Mouse (Mus musculus) left cerebral cortex, postnatal 4 days (tissue): ENCODE measurements around the gene Fbxw4. TPM values are rescaled to one million over a fixed set of nuclear protein-coding genes. Genes with fewer than 3 reads are reported as not detected.

ENCODE experiments used
- DNase-seq: peaks from one replicate; pipeline ENCODE4 v3.0.0-alpha.2; 2022
- intact Hi-C: fragments of 180-260 bp; cut with DNase I; formaldehyde crosslinking; loops from one replicate; pipeline ENCODE4 v1.15.1; 2025
- total RNA-seq, 2 experiments: library from RNA; stranded (reverse); gene quantifications; 2 replicates each; pipeline ENCODE4 v1.2.3; 2021

Gene Fbxw4
- 10 to 100 TPM; 31.0 to 37.3 TPM for total RNA-seq

- intact Hi-C loops: no loop called here
- DNase-seq: peak; percentile 71
These were observed at the start of gene Fbxw4 for GRCm38 (mm10) chr19:45659738-45660502. Gene Fbxw4 (minus strand): TSS chr19:45660312.

- intact Hi-C loops: no loop called here
- no peak for DNase-seq
These were observed 48.6 kb upstream of the Fbxw4 start for GRCm38 (mm10) chr19:45708704-45709103.

GRCm38 (mm10) chr19:45696281-45696600 lies 36.1 kb upstream of the Fbxw4 start:
- intact Hi-C loops: no loop called here
- DNase-seq: no peak

DNA sequence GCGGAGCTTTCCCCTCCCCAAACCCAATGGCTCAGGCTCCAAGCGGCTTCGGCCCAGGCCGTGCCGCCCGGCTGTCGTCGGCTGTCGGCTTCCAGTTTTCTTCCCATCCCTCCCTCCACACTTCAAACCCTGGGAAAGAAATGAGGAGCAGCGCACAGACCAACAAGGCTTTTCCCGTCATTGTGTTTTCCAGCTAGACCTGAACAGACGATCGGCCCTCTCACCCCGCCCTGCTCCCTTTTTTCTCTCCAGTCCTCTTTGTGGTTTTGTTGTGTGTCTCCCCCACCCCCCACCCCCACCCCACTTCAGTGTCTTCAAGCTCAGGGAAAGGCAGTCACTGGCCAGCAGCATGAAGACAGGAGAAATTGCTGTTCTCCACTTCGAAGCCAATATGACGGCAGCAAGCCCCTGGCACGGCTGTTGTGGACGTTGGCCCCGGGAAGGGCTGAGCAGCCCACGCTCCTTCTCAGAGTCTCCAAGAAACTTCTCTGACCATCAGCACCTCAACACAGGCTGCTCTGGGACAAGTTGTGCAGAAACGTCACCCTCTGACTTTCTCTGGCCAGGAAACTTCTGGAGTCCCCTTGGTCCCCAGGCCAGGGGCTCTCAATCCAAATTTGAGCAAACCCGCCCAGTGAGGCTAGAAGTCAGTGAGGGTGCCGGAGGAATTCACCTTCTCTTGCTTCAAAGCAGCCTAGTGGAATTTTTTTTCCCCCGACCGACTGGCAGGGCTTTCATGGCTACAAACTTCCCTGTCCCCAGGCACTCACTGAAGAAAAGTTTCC lies 35.6 kb upstream of the Fbxw4 start:
- intact Hi-C loops: no loop called here
- no peak for DNase-seq

DNA sequence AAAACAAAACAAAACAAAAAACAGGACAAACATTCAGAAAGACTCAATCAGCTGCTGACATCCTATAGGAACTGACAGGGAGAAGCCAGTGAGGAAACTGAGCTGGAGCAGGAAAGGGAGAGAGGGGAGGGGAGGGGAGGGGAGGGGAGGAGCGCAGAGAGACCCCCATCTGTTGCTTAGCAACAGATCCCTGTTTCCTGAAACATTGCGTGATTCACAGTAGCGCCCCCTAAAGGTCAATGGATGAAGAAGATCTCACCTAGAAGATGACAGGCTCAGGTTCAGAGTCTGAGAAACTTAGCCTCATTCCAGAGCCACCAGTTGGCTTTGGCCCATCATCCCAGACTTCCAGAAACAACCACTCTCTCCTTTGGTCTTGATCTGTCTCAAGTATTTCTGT lies 33.9 kb upstream of the Fbxw4 start:
- intact Hi-C loops: no loop called here
- DNase-seq: no peak

DNA sequence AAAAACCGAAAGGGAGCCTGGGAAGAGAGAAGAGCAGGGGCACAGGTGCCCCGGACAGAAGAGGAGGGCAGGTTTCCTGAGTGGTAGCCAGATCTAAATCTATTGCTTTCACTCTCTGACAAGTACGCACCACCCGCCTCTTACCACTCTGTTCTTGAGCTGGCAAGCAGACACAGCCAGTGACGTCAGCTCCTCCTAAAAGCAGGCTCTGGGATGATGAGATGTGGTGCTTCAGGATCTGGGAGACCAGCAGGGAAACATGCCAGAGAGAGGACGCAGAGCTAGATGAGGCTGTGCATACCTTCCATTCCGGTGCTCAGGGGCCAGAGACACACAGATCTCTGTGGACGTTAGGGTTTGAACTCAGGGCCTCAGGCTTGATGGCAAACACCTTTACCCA lies 32.1 kb upstream of the Fbxw4 start:
- intact Hi-C loops: no loop called here

GRCm38 (mm10) chr19:45691001-45691535 lies 31.0 kb upstream of the Fbxw4 start:
- intact Hi-C loops: no loop called here
- no peak for DNase-seq

More for the DNA sequence above, 32.1 kb upstream of the Fbxw4 start:
- no peak for DNase-seq

DNA sequence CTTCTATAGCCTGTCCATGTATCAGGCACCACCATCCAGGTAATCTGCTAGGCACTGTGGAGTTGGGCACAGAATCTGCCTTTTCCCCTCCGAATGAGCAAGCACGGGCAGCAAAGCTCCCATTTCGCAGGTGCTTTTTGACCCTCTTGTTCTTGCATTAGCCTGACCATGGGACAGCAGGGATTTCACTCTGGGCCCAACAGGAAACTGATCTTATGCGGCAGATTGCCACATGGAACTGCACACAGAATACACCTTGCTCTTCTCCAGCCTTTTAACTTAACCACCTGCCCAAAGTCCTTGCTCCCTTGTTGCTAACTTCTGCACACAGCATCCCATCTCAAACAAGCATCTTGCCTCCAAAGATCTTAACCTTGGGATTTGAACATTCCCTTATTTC lies 26.9 kb upstream of the Fbxw4 start:
- intact Hi-C loops: no loop called here
- DNase-seq: no peak

DNA sequence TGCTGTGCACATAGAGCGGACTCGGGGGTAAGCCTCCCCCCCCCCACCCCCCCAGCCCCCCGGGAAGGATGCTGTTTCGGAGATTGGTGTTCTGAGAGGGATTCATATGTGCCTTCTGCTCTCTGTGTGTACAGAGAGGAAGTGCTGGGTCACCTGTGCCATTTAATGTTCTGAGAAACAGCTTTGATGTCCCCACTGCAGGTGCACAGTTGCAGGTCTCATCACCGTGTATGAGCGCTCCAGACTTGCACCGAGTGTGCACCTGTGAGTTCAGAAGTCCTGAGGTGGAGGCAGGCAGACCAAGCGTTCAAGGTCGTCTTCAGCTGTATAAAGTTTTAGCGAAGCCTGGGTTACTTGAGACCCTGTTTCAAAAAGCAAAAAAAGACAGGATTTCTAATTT lies 23.6 kb upstream of the Fbxw4 start:
- intact Hi-C loops: no loop called here
- DNase-seq: no peak

DNA sequence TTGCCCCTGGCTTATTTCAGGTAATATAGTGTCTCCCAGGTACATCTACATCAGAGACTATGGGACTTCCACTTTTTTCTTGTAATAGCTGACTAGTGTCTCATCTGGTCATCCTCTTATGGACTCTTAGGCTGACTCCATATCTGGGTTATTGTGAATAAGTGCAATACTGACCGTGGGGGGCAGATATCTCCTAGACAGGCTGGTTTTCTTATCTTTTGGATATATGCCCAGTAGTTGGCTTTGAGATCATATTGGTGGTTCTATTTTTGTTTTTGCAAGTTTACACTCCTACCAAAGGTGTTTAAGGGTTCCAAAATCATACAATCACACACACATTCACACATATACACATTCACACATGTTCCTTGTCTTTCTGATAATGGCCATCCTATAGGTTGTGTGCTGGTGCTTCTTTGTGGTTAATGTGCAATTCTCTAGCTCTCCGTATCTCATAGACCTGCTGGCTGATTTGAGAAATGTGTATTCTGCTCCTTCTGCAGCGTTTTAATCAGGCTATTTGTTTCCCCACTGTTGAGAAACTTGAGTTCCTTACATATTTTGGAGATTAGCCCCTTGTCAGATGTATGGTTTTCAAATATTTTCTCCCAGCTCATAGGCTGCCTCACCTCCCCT lies 20.5 kb upstream of the Fbxw4 start:
- no peak for DNase-seq
- intact Hi-C loops: no loop called here

GRCm38 (mm10) chr19:45676723-45677269 lies 16.7 kb upstream of the Fbxw4 start:
- intact Hi-C loops: no loop called here
- DNase-seq: no peak

DNA sequence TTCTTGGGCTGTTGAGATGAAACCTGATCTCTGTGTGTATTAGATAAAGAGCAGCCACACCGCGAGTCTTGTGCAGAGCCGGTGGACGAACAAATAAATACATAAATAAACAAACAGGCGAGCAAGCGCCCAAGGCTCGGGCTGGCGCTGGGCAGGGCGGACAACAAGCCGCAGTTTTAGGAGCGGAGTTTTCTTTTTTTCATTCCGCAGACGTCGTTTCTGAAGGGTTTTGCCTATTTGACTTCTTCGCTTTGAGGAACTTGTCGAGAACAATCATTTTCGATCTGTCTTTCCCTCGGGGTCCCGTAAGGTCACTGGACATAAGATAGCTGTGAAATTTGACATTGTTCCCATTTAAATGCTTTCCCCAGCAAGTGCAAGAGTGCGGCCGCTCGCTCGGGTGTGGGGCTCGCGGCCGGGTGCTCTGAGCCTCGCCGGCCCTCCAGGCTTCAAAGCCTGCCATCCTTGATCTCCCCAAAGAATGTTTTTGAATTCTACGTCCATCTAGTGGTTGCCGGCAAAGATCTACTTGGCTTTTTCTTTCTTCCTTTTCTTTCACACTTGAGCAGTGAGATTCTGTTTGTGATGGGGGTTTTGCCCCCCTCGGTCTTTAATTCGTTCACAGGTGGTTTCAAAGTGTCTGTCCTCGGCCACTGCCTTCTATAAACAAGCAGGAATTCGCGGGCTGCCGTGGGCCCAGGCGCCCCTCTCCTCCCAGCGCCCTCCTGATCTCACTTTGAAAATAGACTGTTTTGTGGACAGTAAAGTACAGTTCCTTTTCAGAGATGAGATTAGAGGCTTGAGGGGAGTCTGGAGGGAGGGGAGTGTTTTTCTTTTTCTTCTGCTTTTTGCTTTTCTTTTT lies 15.8 kb upstream of the Fbxw4 start:
- DNase-seq: no peak
- intact Hi-C loops: no loop called here

GRCm38 (mm10) chr19:45675196-45675595 lies 15.1 kb upstream of the Fbxw4 start:
- intact Hi-C loops: no loop called here
- no peak for DNase-seq

DNA sequence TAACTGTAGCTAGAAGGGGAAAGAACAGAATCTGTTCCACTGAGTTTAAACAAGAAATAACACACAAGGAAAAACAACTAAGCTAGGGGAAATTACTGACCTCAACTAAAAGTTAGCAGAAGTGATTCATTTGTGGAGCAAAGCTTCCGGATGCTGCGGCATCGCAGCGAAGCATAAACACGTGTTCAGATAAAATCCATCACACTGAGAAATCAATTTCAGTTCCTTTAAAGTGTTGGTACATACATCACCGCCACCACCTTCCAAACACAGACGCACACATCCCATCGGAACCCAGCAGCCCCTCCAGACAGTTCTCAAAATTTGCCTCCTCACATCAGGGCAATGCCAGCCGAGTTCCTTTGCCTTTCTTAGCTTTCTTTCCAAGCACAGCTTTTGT lies 12.9 kb upstream of the Fbxw4 start:
- no peak for DNase-seq
- intact Hi-C loops: no loop called here

DNA sequence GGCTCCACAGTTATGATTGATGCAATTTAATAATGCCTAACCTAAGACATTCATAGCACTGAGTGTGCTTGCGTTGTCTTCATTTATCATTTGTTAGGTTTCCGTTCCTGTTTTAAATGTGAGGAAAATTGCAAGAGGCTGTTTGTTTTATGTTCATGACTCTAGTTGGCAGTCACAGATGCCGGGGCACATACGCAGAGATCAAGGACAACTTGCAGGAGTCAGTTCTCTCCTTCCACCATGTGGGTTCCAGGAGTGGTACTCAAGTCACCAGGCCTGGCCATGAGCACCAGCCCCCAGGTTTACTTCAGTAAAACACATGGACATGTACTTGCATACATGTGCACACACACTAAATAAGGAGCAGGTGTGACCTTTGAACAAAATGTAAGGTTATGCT lies 8.9 kb upstream of the Fbxw4 start:
- intact Hi-C loops: no loop called here
- no peak for DNase-seq

DNA sequence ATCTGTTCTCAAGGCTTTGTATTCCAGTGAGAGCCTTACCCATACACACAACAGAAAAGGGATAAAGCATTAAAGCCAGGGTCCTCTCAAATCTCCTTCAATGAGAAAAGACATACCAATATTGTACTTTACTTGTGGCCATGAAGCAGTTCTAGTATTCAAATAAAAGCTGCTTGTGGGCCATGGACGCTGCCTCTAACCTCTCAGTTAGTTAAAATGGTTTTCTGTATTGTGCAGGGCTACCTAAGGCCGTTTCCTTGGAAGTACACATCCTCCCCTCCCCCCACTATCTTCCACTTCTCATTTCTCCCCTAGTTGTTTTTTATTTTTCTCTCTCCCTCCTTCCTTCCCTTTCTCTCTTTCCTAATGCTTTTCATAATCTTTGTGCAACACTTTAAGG lies 3.7 kb upstream of the Fbxw4 start:
- intact Hi-C loops: no loop called here

GRCm38 (mm10) chr19:45660503-45660790 lies 335 bp upstream of the Fbxw4 start:
- DNase-seq: no peak
- intact Hi-C loops: no loop called here

More for the DNA sequence above, 3.7 kb upstream of the Fbxw4 start:
- no peak for DNase-seq

- no peak for DNase-seq
- intact Hi-C loops: no loop called here
These were observed 793 bp downstream of the Fbxw4 start for GRCm38 (mm10) chr19:45659301-45659737.

GRCm38 (mm10) chr19:45658556-45659268 lies 1.4 kb downstream of the Fbxw4 start:
- intact Hi-C loops: no loop called here
- no peak for DNase-seq

- DNase-seq: no peak
- intact Hi-C loops: no loop called here
These were observed 2.3 kb downstream of the Fbxw4 start for GRCm38 (mm10) chr19:45657828-45658227.
